Comparison of ENCODE assay signal across 11 mouse cellular contexts in genomic region chr1:169916659-169917058, GRCm38 (mm10). TPM values are rescaled to one million over a fixed set of nuclear protein-coding genes. Genes with fewer than 3 reads are reported as not detected.
A peak's percentile ranks its signal among the peaks of the same experiment; 100 is the strongest.
DNase-seq lines count a peak whose midpoint lies in the region; ATAC-seq lines count a peak whose summit lies in the region.
"Had no signal": no experiment of that assay in that cellular context is flagged by ENCODE, and none has a peak within 500 bp of the region (broad histone marks: within the 10 kb centered on the region; RNA-seq: fewer than 3 reads in every experiment).

No protein-coding gene starts in this region.

- intact Hi-C loops in gastrocnemius, postnatal 36 days (cut with DNase I): no loop called here

- DNase-seq in heart, adult 11 months: peak; percentile 97
- peak; percentile 34 for DNase-seq in adrenal gland, postnatal 14 days
- peak; percentile 40 to 43 for DNase-seq in gastrocnemius, postnatal 36 days
- DNase-seq in layer of hippocampus, adult 11-12 months (ENCODE audit: low spot score): no peak
- DNase-seq in layer of hippocampus, adult 9-10 months (ENCODE audit: low spot score): no peak
- DNase-seq: right cerebral cortex, postnatal 14 days had no signal

- H3K27me3 ChIP-seq in heart, embryonic 11.5 days (ENCODE audit: control insufficient read depth, insufficient read depth, low read length): no peaks in the 10 kb centered on the region
- peaks cover 11% of the 10 kb centered on the region for H3K27me3 ChIP-seq in limb, embryonic 13.5 days

- H3K9ac ChIP-seq in heart, embryonic 11.5 days (ENCODE audit: low read depth, low read length): no peak overlapping the region
- H3K9ac ChIP-seq in limb, embryonic 13.5 days: no peak overlapping the region

- 33% methylated on average over 7 of the region's 7 CpGs for WGBS in heart, embryonic 11.5 days (ENCODE audit: insufficient replicate concordance)
- 10% methylated on average over 7 of the region's 7 CpGs for WGBS in limb, embryonic 13.5 days

- no peak for ATAC-seq in heart, embryonic 11.5 days (replicated peaks; ENCODE audit: insufficient number of reproducible peaks, low FRiP score, low TSS enrichment)
- peak; percentile 66 for ATAC-seq in limb, embryonic 13.5 days (ENCODE audit: low FRiP score, low read depth)
- ATAC-seq in megakaryocyte, adult 5-6 weeks (ENCODE audit: poor library complexity, severe bottlenecking): no peak

- H3K4me1 ChIP-seq in heart, embryonic 11.5 days (ENCODE audit: control insufficient read depth, insufficient read depth, low read length): no peaks in the 10 kb centered on the region
- H3K4me1 ChIP-seq in limb, embryonic 13.5 days: peaks cover 19% of the 10 kb centered on the region

- H3K4me2 ChIP-seq in heart, embryonic 11.5 days: no peak overlapping the region
- H3K4me2 ChIP-seq in limb, embryonic 13.5 days (replicated peaks): peak overlapping the region; percentile 27

- no peaks in the 10 kb centered on the region for H3K36me3 ChIP-seq in heart, embryonic 11.5 days (ENCODE audit: control insufficient read depth, insufficient read depth, low read length)
- H3K36me3 ChIP-seq in limb, embryonic 13.5 days: no peaks in the 10 kb centered on the region

- H3K9me3 ChIP-seq in heart, embryonic 11.5 days (replicated peaks; ENCODE audit: control insufficient read depth, low read length): no peaks in the 10 kb centered on the region
- H3K9me3 ChIP-seq in limb, embryonic 13.5 days: no peaks in the 10 kb centered on the region

- H3K27ac ChIP-seq in heart, embryonic 11.5 days (ENCODE audit: low read depth, low read length): no peak overlapping the region
- H3K27ac ChIP-seq in limb, embryonic 13.5 days: no peak overlapping the region; the same call in 1 of the 2 replicates

- H3K4me3 ChIP-seq in heart, embryonic 11.5 days (ENCODE audit: low read depth, low read length): no peak overlapping the region
- no peak overlapping the region for H3K4me3 ChIP-seq in limb, embryonic 13.5 days

RNA-seq across cellular contexts. Expression of gene Ccdc190, which starts 11.8 kb away (rescaled TPM):
- not detected in 2 replicates for polyA plus RNA-seq in heart, embryonic 11.5 days (2014; fragmentation: Nextera tagmentation; extraction: Ambion mirVana)
- total RNA-seq in adrenal gland, postnatal 14 days (2021): 0.34 TPM in 1 of 2 replicates, not detected in the other
- not detected for total RNA-seq in gastrocnemius, postnatal 36 days (2021)
- 0.10 and 0.17 TPM in 2 replicates for polyA plus RNA-seq in limb, embryonic 13.5 days (2015; fragmentation: Nextera tagmentation; extraction: Ambion mirVana)
- not detected in 2 replicates for total RNA-seq in megakaryocyte, adult 5-6 weeks (2015)
- total RNA-seq in megakaryocyte, adult 5-6 weeks (2017): not detected in 2 replicates
- total RNA-seq: CH12.LX had no signal
- polyA plus RNA-seq: liver, embryonic 16.5 days had no signal

RNA-seq across cellular contexts. Expression of gene Hsd17b7, which starts 52.4 kb away (rescaled TPM):
- polyA plus RNA-seq in heart, embryonic 11.5 days (2014; fragmentation: Nextera tagmentation; extraction: Ambion mirVana): 31.8 and 32.9 TPM in 2 replicates
- total RNA-seq in adrenal gland, postnatal 14 days (2021): 16.2 and 27.8 TPM in 2 replicates
- total RNA-seq in gastrocnemius, postnatal 36 days (2021): 1 to 10 TPM; 2.9 to 4.1 TPM
- 14.5 and 15.4 TPM in 2 replicates for polyA plus RNA-seq in limb, embryonic 13.5 days (2015; fragmentation: Nextera tagmentation; extraction: Ambion mirVana)
- total RNA-seq in megakaryocyte, adult 5-6 weeks (2015): 2.8 and 2.9 TPM in 2 replicates
- total RNA-seq in megakaryocyte, adult 5-6 weeks (2017): 2.0 and 4.4 TPM in 2 replicates

Comparison
In these comparisons a context has a peak if more than half of its experiments do, and no peak if none do; other contexts are left out.
1. DNase-seq: peak in heart, adult 11 months (single experiment), adrenal gland, postnatal 14 days (single experiment) and gastrocnemius, postnatal 36 days (2 of 2); none in layer of hippocampus, adult 11-12 months (single experiment) and layer of hippocampus, adult 9-10 months (single experiment).